Mouse (Mus musculus) urinary bladder, adult 2 months (tissue): ENCODE measurements at regions not wholly inside any gene's neighbourhood (a gene's known extent, or its start where the extent isn't known, plus 50 kb on each side); places are given as distances from the start of the nearest gene placed in this dataset.

Source experiments
- DNase-seq: peaks from one replicate; pipeline ENCODE4 v3.0.0; 2022; ENCODE audit warnings: low spot score

DNA sequence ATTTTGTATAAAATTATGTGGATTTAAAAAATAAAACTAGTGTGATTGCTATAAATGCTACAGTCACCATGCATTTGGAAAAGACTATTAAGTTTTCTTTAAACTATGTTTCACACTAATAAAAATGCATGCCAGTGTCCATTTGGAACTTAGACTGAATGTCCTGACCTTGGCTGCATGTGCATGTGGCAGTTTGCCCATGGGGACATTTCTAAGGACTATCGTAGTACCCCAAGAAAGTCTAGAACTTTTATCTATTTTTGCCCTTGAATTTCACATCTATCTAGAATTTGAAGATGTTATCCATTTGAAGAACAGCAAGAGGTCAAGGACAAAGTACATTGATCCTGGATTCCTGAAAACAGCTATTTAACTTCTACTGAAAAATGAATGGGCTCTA is 745.9 kb downstream of the Tmem182 start:
- no peak for DNase-seq

DNA sequence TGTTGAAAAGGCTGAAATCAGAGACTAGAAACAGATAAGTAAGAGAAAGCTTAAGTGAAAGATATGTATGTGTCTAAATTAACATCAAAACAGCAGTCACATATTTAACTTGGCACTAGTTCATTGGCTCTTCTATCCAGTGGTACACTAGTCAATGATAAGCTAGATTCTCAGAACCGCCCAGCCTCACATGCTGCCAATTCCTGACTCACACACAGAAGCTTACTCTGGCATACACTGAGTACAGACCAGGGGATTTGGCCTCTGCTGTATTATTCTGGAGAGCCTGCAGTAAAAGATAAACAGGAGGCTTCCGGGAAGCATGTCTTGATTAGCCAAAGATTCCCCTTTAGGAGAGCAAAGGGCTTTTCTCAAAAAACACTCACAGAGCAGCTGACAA is 750.2 kb downstream of the Tmem182 start:
- no peak for DNase-seq

DNA sequence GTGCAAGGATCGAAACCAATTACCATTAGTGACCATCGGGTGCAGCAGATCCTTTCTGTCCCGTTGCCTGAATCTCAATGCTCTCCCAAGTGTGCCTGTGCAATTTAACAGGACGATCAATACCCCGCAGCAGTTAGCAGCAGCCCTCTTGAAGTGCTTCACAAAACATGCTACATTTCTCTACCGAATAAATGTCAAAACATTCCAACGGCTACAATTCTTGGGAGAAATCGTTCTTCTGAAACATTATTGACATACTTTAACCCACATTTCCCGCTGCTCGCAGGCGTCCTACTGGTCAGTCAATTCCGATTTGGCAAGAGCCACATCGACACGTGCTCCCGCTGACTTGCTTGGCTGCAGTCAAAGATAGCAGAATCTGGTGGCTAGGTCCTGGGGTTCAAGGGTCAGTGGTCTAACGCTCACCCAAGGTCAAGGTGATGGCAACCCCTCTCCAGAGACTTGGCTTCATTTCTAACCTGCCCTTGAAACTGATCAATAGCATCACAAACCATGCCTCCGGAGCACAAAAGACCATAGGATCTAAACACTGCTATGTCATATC is 753.8 kb downstream of the Tmem182 start:
- DNase-seq: no peak

DNA sequence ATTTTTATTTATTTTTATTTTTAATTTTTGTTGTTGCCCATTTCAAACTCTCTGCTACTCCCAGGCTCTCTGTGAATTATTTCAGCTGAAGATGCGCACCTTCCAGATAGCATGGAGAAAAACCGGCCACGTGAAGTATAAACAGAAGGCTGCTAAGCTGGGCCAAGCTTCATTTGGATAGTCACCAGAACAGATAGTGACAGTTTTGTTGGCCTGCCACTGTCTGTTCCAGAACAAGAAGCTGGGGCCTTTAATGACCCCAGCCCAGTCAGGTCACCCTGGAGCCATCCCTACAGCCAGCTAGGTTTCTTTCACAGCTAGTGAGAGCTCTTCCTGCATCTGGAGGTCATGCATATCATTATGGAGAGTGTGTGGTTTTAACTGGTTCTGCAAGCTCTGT is 754.6 kb downstream of the Tmem182 start:
- no peak for DNase-seq

DNA sequence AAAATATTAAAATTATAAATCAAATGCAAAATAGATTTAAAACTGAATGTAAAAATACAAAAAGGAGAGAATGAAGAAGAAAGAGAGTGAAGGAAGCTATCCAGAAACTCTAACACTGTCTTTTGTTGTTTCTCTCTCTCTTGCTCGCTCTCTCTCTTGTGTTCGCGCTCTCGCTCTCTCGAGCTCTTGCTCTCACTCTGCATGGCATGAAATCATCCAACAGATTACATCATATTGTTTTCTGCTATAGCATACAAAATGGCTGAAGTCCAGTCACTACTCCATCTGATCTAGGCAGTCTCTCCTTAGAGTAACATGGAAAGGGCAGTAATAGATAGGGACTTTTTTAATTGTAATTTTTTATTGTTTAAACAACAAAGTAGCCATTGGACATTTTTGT is 798.1 kb downstream of the Tmem182 start:
- DNase-seq: no peak

DNA sequence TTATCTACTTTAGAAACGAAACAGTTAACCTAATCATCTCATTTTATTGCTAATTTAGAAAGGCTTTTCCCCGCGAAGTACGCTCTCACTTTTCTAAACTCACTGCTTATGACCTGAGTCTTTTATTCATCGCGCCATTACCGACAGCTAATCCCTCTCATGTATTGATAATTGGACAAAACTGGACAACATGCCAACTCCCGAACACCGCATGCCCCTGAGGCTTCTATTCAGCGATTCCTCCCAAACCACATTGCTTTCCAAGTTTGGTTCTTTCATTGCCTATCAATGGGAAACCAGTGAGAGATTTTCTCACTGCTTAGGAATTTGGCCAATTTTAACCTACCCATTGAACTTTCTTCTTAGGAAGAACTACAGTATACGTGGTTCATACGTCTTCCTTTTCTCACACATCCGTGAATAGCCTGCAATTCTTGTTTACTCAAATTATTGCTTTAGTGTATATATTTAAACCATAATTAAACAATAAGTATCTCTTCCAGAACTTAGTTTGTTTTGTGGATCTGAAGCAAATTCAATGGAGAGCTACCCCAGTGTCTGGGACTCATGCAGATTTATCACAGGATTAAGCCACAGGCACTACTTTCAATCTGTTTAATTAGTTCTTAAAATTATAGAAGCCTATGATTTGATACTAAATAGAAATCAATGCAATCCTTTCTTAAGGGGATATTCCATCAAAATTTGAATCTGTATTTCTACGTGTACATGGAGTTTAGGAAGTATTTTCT is 799.8 kb downstream of the Tmem182 start:
- no peak for DNase-seq

DNA sequence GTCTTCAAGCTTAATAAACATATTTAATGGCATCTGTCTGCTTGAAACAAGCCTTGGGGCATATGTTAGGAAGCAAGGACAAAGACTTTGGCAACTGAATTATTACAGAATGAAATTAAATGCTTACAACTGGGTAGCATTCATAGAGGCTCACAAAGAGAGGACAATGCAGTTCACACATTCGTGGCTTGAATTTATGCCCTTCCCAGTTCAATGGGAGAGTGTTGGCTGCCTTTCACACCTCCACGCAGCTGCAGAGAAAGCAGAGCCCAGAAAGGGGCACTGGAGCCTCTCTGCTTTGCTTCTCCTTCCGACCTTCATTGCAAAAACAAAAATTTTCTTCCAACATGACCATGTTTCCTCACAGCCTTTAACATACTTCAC is 800.3 kb downstream of the Tmem182 start:
- no peak for DNase-seq

DNA sequence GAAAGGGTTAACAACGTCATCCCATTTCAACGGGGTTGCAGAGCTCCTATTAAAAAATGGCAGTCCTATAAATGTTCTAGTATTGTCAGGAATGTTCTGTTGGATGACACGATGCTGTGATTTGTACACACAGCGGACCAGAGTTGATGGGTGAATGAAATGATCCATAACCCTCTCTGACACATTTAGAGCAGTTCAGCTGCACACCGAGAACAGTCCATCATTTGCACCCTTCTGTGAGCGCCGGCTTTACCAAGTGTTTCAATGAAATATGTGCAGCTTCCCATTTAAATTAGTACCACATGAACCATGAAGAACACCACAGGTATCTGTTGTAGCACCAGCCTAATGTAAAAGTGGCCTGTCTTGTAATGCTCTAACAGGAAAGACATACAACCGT is 805.4 kb downstream of the Tmem182 start:
- no peak for DNase-seq

DNA sequence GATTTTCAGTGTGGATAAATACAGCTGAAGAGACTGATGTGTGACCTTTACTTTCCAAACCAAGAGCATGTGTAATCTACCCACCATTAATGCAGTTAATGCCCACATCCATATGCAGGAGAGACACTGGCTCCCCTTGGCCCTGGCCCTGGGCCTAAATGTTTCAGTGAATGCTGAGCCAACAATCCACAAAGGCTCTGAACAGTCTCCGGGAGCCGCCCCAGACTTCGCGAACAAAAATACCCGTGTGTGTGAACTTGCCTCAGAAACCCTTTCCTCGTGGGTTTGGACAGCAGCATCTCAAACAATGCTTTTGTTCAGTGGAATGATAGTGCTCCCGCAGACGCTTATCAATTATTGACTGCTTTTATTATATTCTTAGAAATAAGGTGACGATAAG is 846.4 kb downstream of the Tmem182 start:
- DNase-seq: no peak

DNA sequence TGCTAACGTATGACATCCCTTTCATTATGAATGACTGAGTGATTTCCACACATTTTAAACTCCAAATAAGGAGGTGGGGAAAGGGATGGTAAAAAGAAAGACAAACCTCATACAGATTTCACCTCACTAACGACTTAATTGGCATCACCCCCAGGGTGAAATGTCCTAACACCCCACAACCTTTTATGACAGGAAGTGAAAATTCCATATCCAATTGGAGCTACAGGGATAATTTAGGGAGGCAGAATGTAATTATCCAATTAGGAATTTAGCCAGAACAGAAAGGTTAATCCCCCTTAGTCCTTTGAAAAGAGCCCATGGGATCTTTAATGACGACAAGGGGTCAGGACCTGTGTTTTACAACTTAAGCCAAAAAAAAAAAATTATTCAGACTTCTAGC is 846.8 kb downstream of the Tmem182 start:
- no peak for DNase-seq

DNA sequence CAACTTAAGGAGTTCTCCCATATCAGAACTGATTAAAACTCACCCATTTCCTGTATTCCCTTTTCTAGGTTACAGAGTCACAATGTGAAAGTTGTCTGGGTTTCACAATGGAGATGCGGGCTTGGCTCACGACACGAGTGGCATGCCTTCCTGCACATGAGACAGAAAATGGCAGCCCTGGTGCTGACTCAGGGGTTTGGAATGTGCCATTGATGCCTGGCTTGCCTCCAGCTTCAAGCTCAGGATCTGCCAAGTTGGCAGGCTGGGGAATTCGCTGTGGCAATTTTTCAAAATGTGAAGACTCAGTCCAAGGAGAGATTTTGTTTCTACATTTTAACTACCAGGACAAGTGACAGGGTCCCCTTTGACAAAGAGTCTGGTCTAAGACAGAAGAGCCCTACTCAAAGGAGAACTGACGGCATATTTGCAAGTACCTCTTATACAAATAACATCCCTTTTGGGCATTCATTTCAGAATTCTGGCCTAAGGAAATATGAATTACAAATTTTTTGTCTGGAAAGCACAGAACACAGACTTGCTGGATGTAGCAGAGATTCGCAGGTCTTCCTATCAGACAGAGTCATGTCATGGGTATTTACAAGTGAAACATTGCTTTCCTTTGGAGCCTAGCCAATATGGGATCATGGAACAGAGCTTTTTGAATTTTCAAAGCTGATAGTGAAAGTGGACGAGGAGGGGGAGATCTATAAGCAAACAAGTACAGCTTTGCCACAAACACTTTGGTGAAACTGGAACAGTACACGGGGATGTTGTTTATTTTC is 847.4 kb downstream of the Tmem182 start:
- peak; percentile 21 for DNase-seq

DNA sequence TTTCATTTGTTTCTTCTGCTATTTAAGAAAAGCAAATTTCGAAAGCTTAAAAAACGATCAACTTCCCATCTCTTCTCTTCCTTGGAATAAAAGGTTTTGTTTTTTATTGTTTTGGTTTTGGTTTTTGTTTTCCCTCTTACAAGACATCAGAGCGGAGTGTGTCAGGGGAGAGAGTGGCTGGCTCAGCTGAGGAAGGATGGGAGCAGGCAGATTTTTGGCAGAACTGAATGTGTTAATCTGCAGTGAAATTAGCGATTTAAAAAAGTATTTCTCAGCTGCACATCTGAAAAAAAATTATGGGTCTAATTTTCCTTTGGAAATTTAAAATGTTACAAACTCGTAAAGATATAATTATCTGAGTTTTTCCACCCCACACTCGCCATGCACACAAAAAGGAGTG is 868.7 kb downstream of the Tmem182 start:
- DNase-seq: no peak

DNA sequence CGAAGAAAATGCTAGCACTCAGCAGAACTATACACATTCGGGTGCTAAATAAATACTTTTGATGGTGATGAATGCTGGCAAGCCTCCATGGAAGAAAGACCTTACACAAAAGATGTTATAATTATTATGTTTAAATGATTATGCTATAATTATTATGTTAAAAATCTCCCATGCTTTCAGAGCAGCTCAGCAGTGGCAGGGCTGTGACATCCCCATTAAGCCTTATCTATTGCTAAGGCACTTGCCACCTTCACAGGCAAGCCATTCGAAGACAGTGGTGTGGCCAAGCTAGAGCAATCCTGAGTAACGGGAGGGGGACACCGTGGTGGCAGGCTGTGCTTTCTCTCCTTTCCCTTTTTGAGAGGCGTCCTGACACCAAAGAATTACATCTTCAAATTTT is 869.9 kb downstream of the Tmem182 start:
- no peak for DNase-seq

DNA sequence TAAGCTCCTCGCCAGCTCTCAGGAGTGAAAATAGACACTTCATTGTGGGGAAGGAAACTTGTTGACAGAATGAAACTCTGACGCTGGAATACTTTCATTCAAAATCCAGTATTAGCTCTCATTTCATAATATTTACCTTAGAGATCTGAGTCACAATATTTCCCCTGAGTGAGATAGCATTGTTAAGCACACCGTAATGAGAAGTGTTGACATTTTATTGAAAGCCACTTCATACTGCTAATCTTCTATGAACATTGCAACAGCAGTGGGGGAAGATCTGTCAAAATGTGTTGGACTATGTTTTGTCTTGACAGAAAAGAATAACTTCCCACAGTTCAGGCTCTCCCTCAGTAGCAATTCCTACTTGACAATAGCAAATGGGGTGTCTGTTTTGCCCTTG is 900.3 kb downstream of the Tmem182 start:
- DNase-seq: no peak

DNA sequence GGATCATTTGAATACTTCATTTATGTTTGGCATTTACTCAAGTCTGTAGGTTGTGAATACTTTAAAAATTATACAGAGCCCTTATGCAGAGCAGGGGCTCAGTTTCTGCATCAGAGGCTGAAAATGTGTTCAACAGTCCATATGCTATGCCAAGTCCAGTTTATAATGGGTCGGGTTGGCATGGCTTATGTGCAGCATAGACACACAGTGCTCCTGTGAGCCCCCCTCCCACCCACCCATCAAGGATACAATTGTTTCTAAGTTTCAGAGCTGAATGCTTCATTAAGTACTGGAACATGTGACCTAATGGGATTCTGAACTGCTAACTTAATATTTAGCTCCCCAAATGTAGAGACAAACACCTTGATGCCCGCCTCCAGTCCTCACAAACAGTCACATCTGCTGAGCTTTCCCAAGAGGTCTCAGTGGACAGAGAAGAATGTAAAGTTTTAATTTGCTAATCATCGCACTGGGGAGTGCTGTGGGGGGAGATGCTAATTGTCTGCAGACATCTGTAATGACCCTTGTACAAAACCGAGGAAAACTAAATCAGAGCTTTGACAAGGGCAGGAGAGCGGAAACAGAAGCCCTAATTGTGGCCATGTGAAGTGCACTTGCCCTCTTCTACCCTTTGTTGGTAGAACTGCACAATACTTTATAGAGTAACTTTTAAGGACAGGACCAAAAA is 937.4 kb downstream of the Tmem182 start:
- no peak for DNase-seq

DNA sequence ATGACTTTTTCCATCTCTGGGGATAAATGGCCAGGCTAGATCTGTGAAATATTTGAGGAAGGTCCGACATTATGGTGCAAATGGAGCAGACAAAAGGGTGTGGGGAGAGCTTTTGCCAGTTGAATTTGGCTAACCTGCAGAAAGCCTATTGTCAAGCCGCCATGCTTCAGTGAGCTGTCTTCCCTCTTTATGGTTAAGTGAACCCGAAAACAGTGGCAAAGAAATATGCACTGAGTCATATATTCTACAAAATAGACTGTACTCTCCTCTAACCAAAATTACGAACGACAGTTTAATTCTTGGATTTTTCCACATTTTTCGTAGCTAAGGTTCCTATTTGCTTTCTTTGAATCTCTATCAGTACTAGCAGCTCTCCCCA is 937.9 kb downstream of the Tmem182 start:
- DNase-seq: no peak

DNA sequence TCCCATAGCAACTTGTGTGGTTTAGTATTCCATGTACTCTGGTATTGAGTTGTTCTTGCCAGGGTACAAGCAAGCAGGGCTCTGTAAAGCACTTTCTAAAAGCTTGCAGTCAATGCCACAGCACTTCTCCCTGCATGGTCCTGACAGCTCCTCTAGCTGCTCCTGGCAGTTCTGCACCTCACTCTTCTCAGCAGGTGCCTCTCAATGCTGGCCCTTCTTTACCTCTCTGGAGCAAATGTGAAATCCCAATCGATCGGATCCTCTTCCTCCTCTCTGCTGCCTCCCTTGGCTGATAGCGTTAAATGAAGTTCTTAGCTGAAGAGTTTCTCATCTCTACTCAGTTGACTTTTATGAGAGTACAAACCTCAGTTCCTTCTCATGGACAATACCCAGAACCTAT is 939.1 kb downstream of the Tmem182 start:
- no peak for DNase-seq

DNA sequence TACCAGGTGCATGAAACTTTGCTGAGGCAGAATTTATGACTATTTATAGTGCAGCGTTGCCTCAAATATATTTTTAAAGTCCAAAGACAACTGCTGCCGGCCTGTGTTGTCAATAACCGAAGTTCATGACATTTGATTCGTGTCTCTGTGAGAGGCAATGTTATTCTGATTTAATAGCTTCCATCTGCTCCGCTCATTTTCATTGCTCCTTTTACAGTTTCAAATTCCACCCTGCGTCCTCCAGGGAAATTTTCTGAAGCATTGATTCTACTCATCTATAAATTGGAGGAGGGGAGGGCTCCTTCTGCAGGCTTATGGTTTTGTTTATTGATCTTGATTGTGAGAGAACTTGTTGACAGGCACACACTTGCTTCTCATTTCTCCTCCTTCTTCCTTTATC is 936.2 kb upstream of the Pou3f3 start:
- no peak for DNase-seq
